Mouse (Mus musculus): ENCODE measurements around the gene Syne3. TPM values are rescaled to one million over a fixed set of nuclear protein-coding genes. Genes with fewer than 3 reads are reported as not detected.

Syne3 gene
- polyA plus RNA-seq, 1 experiment = 11.6 TPM

- Histone ChIP-seq H3K36me3 (ENCODE audit: control insufficient read depth, insufficient read depth) (no peaks in the 10 kb centered on the region), H3K4me3 (no peak overlapping the region), H3K27me3 (ENCODE audit: control insufficient read depth, insufficient read depth, insufficient read length) (no peaks in the 10 kb centered on the region), H3K79me2 (ENCODE audit: control insufficient read depth, insufficient read depth) (peaks cover 40% of the 10 kb centered on the region), H3ac (ENCODE audit: control insufficient read depth, insufficient read length) (no peak overlapping the region), H3K4me2 (ENCODE audit: low read depth) (no peak overlapping the region)
- TF ChIP-seq REST (IDR thresholded peaks at IDR 0.05; ENCODE audit: insufficient read depth, insufficient read length) = no peak
- no peak for TF ChIP-seq CEBPB (IDR thresholded peaks at IDR 0.05; ENCODE audit: insufficient read depth, poor library complexity, severe bottlenecking)
- TF ChIP-seq MYOG (IDR thresholded peaks at IDR 0.05; ENCODE audit: control insufficient read depth in 1 of 3, insufficient read depth in 1 of 3, insufficient read length in 2 of 3, low read depth in 2 of 3) = no peak
- TF ChIP-seq USF1 (IDR thresholded peaks at IDR 0.05; ENCODE audit: low read depth) = no peak
- TF ChIP-seq POLR2A (IDR thresholded peaks at IDR 0.05; ENCODE audit: insufficient read length, low read depth) = no peak
- no peak for TF ChIP-seq TCF12 (IDR thresholded peaks at IDR 0.05; ENCODE audit: insufficient read depth, poor library complexity, severe bottlenecking)
- no peak for TF ChIP-seq MAX (IDR thresholded peaks at IDR 0.05; ENCODE audit: low read depth)
- no peak for TF ChIP-seq POLR2AphosphoS2 (IDR thresholded peaks at IDR 0.05; ENCODE audit: insufficient read length, low read depth)
- no peak for TF ChIP-seq E2F4 (IDR thresholded peaks at IDR 0.05; ENCODE audit: insufficient read depth)
- no peak for TF ChIP-seq MYOD1 (IDR thresholded peaks at IDR 0.05; ENCODE audit: control insufficient read depth in 1 of 3, insufficient read length in 2 of 3, low read depth in 2 of 3)
- no peak for TF ChIP-seq TCF3 (IDR thresholded peaks at IDR 0.05; ENCODE audit: insufficient read length, low read depth)
- no peak for TF ChIP-seq SRF (IDR thresholded peaks at IDR 0.05; ENCODE audit: control insufficient read depth, insufficient read length, low read depth)
Observed at GRCm38 (mm10) chr12:105039578-105040289, 30.1 kb upstream of the Syne3 start.

GRCm38 (mm10) chr12:105038918-105039317 is 29.3 kb upstream of the Syne3 start:
- no peaks in the 10 kb centered on the region for H3K27me3 ChIP-seq (ENCODE audit: control insufficient read depth, insufficient read depth, insufficient read length)
- no peak overlapping the region for H3ac ChIP-seq (ENCODE audit: control insufficient read depth, insufficient read length)
- H3K79me2 ChIP-seq (ENCODE audit: control insufficient read depth, insufficient read depth) = peaks cover 48% of the 10 kb centered on the region
- H3K4me2 ChIP-seq (ENCODE audit: low read depth) = no peak overlapping the region
- TF ChIP-seq USF1 (IDR thresholded peaks at IDR 0.05; ENCODE audit: low read depth) (no peak), POLR2A (IDR thresholded peaks at IDR 0.05; ENCODE audit: insufficient read length, low read depth) (no peak), TCF3 (IDR thresholded peaks at IDR 0.05; ENCODE audit: insufficient read length, low read depth) (no peak), MYOG (IDR thresholded peaks at IDR 0.05; ENCODE audit: control insufficient read depth in 1 of 3, insufficient read depth in 1 of 3, insufficient read length in 2 of 3, low read depth in 2 of 3) (no peak), E2F4 (IDR thresholded peaks at IDR 0.05; ENCODE audit: insufficient read depth) (no peak)
- no peak overlapping the region for H3K4me3 ChIP-seq
- no peaks in the 10 kb centered on the region for H3K36me3 ChIP-seq (ENCODE audit: control insufficient read depth, insufficient read depth)

GRCm38 (mm10) chr12:105038211-105038610 is 28.6 kb upstream of the Syne3 start:
- Histone ChIP-seq H3K36me3 (ENCODE audit: control insufficient read depth, insufficient read depth) (no peaks in the 10 kb centered on the region), H3K27me3 (ENCODE audit: control insufficient read depth, insufficient read depth, insufficient read length) (no peaks in the 10 kb centered on the region), H3K4me2 (ENCODE audit: low read depth) (no peak overlapping the region), H3K79me2 (ENCODE audit: control insufficient read depth, insufficient read depth) (peaks cover 55% of the 10 kb centered on the region), H3K4me3 (no peak overlapping the region), H3ac (ENCODE audit: control insufficient read depth, insufficient read length) (no peak overlapping the region)
- no peak for TF ChIP-seq MAX (IDR thresholded peaks at IDR 0.05; ENCODE audit: low read depth)
- TF ChIP-seq POLR2AphosphoS2 (IDR thresholded peaks at IDR 0.05; ENCODE audit: insufficient read length, low read depth) = no peak
- TF ChIP-seq TCF12 (IDR thresholded peaks at IDR 0.05; ENCODE audit: insufficient read depth, poor library complexity, severe bottlenecking) = no peak
- TF ChIP-seq POLR2A (IDR thresholded peaks at IDR 0.05; ENCODE audit: insufficient read length, low read depth) = no peak
- TF ChIP-seq E2F4 (IDR thresholded peaks at IDR 0.05; ENCODE audit: insufficient read depth) = no peak
- no peak for TF ChIP-seq USF1 (IDR thresholded peaks at IDR 0.05; ENCODE audit: low read depth)

DNA sequence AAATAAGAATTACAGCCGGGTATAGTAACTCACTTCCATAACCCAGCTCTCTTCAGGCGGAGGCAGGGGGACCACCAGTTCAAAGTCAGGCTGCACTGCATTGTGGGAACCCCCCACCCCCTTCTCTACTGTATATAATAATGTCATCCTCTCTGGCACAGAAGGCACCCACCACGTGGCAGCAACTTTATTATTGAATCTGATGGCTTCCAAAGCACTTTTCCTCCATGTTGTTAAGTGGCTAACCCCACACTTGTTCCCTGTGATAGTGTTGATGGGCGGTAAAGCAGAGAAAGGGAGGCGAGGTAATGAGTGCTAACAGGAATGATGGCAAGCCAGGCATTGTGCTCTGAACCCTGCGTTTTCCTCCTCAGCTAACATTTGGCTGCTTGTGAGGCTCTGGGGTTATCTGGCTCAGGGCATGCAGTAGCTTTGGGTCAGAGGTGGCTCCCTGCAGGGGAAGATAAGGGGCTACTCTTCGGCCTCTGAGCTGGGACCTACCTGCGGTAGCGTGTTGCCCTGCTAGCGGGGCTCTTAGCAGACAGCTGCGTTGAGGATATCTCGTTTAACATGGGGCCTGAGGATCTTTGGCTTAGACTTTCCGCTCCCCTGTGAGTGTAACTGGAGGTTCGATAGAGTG is 24.6 kb upstream of the Syne3 start:
- Histone ChIP-seq H3ac (ENCODE audit: control insufficient read depth, insufficient read length) (no peak overlapping the region), H3K36me3 (ENCODE audit: control insufficient read depth, insufficient read depth) (no peaks in the 10 kb centered on the region), H3K4me3 (peak overlapping the region; percentile 74), H3K27me3 (ENCODE audit: control insufficient read depth, insufficient read depth, insufficient read length) (no peaks in the 10 kb centered on the region), H3K79me2 (ENCODE audit: control insufficient read depth, insufficient read depth) (peaks cover 82% of the 10 kb centered on the region), H3K4me2 (ENCODE audit: low read depth) (peak overlapping the region; percentile 89)
- TF ChIP-seq MAX (IDR thresholded peaks at IDR 0.05; ENCODE audit: low read depth) = no peak
- no peak for TF ChIP-seq USF1 (IDR thresholded peaks at IDR 0.05; ENCODE audit: low read depth)
- TF ChIP-seq MYOG (IDR thresholded peaks at IDR 0.05; ENCODE audit: control insufficient read depth in 1 of 3, insufficient read depth in 1 of 3, insufficient read length in 2 of 3, low read depth in 2 of 3) = no peak
- TF ChIP-seq CEBPB (IDR thresholded peaks at IDR 0.05; ENCODE audit: insufficient read depth, poor library complexity, severe bottlenecking) = no peak
- no peak for TF ChIP-seq MYOD1 (IDR thresholded peaks at IDR 0.05; ENCODE audit: control insufficient read depth in 1 of 3, insufficient read length in 2 of 3, low read depth in 2 of 3)
- TF ChIP-seq POLR2A (IDR thresholded peaks at IDR 0.05; ENCODE audit: insufficient read length, low read depth) = no peak
- no peak for TF ChIP-seq SRF (IDR thresholded peaks at IDR 0.05; ENCODE audit: control insufficient read depth, insufficient read length, low read depth)
- TF ChIP-seq REST (IDR thresholded peaks at IDR 0.05; ENCODE audit: insufficient read depth, insufficient read length) = no peak
- no peak for TF ChIP-seq TCF12 (IDR thresholded peaks at IDR 0.05; ENCODE audit: insufficient read depth, poor library complexity, severe bottlenecking)
- TF ChIP-seq E2F4 (IDR thresholded peaks at IDR 0.05; ENCODE audit: insufficient read depth) = no peak
- no peak for TF ChIP-seq POLR2AphosphoS2 (IDR thresholded peaks at IDR 0.05; ENCODE audit: insufficient read length, low read depth)
- TF ChIP-seq TCF3 (IDR thresholded peaks at IDR 0.05; ENCODE audit: insufficient read length, low read depth) = no peak
